Mouse (Mus musculus): Measurements from ENCODE around the gene Rnf214.
A peak's percentile ranks its signal among the peaks of the same experiment; 100 is the strongest.

The Rnf214 gene

DNA sequence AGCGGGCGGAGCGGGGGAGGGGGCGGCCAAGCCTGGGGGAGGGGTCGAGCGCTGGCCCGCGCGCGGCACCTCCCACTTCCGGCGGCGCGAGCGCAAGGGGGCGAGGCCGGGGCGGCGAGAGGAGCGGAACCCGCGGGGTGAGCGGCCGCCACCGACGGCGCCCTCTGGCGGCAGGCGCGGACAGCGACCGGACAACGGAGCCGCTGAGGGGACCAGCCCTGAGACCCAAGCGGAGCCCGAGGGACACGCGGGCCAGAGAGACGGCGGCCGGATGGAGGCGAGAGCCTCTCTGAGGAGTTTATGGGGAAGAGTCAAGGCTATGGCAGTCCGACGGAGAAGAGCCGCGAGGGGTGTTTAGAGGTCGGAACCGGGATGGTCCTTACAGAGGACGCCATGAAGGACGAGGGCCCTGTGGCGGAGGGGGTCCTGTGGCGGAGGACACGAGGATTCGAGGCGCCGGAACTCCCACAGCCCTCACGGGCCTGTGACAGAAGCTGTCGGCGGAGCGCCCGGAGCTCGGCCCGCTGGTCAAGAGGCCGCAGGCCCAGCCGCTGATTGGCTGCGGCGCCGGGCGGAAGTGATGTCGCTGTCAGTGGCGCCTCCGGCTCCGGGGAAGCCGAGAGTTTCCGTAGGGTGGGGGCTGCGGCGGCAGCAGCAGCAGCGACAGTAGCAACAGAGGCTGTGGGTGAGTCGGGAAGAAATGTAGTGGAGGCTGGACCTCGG is at the start of gene Rnf214, which contains the start of gene Pcsk7:
Rnf214 (minus strand) TSS at position 557 of the 723 bp plus-strand sequence.
Pcsk7 (plus strand) TSS at position 143 of the 723 bp plus-strand sequence.
- DNase-seq (ENCODE audit: low spot score), result peak; percentile 89

DNA sequence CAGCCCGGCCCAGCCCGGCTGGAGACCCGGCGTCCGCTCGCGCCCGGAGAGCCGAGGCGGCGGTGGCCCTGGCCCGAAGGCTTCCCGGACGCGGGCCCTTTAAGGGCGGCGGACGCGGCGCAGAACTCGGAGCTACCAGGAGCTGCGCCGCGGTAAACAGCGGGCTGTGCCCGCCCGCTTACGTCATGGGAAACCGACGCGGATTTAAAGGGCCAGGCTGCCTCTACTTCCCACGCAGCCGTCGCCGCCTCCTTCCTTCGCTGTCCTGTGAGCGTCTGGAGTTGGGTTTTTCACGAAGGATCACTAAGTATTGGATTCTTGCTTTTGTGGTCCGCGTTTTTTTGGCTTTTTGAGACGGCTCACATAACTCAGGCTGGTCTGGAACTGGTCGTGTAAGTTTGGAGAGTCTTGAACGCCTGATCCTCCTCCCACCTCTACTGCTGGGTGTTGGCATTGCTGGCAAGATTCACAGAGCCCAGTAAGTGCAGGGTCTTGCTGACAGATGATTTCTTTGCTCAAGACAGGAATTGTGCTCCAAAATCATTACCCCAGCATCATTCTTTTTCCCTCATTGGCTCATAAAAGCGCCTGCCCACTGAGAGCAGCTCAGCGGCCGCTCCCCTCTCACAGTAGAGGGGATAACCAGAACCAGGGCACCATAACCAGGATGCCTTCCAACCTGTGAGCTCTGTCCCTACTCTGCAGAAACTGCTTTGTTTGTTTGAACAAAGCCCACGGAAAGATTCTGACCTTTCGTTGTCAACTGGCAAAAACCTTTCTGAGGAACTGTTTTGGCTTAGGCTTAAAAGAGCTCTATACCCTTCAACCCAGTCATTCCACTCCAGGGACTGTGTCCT is 48.6 kb upstream of the Rnf214 start, which contains the start of gene Sidt2:
Sidt2 (minus strand) TSS at position 152 of the 857 bp plus-strand sequence.
- DNase-seq (ENCODE audit: low spot score), result peak; percentile 92

DNA sequence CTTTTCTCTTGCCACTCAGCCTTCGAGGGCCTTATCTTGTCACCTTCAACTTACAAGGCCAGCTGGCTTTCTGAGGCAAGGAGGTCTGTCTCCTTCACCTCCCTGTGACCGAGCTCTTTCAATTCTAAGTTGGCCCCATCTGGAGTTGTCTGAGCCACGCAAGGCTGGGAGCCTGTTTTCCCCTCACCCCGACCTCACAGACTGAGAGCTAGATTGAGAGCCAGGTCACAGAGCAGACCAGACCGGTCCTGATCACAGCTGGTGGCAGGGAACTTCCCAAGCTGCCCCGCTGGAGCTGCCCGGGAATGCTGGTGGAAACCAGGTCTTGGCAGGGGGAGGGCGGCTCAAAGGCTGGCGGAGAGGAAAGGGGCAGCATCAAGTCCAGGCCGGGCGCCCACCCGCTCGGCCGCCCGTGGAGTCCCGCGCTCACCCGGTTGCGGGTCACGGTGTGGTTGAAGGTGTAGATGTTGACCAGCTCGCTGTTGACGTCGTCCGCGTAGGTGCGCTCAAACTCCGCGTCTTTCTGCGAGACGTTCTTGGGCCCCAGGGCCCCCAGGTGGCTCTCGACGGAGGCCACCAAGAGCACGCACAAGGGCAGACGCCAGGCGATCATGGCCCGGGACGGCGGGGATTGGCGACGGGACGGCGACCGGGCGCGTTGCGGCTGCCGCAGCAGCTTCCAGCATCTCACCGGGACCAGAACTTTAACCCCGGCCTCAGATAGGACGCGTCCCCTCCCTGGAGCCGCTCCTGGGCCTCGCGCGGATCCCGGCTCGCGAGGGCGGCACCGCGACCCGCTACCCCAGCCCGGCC is 47.8 kb upstream of the Rnf214 start:
- DNase-seq (ENCODE audit: low spot score), result peak; percentile 51

DNA sequence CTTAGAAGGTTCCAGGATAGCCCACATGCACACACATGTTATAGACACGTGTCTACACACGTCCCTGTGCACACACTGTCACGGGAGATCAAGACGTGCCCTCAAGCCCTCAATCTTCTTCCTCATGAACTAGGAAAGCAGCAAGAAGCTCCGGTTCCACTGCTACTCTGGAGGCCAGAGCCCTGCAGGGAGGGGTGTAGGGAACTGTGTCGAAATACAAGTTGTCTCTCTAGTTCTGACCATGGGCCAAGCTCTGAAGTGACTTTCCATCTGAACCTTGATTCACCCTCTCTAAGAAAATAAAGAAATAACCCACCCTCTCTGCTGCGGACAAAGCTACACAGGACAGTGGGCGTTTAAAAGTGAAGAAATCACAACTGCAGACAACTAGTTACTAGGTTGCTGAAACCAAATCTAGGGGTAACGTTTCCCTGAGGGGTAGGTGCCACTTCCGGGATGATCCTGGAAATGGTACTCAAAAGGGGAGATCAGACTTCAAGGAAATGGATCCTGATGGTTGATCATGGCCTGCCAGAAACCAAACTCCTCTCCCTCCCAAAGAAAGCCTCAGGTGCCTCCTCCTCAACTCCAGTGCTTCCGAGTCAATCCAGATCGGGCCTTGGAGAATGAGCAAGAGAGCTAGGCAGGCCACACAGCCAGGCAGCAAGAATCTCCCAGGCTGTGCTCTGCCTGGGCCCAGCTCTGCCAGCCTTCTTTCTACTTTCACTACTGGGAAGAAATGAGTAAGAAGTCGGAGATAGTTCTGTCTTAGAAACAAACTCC is 47.0 kb upstream of the Rnf214 start:
- DNase-seq (ENCODE audit: low spot score), result no peak

DNA sequence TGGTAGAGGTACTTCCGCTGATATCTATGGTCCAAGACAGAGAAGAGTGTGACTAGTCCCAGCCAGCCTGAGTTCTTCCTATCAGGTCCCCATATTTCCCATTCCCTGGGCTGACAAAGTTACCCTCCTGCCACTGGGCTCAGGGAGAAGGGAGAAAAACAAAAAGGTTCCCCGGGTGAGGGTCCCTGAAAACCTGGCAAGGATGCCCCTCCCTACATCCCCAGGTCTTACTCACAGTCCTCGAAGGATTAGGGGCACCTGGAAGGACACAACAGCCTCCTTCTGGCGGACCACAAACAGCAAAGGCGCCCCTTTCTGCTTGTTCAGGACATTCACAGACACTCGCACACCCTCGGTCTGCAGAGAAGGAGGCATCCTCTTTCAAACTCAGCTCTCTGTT is 46.2 kb upstream of the Rnf214 start:
- no peak for DNase-seq (ENCODE audit: low spot score)

DNA sequence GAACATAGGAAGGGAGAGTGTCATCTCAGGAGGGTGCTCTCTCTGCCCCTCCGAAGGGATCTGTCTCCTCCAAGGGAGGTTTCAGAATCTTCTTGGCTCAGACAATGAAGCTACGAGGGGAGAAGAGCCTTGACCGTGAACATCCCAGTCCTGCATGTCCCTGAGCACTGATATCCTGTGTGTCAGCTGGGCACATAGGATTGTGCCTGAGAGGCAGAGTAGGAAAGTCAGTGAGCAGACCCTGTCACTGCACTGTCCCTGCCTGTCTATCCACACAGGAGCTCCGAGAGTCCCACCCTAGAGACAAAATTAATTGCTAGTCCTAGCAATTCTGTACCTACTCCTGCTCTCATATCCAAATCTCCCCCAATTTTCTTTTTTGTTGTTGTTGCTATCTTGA is 45.3 kb upstream of the Rnf214 start:
- DNase-seq (ENCODE audit: low spot score), result no peak

DNA sequence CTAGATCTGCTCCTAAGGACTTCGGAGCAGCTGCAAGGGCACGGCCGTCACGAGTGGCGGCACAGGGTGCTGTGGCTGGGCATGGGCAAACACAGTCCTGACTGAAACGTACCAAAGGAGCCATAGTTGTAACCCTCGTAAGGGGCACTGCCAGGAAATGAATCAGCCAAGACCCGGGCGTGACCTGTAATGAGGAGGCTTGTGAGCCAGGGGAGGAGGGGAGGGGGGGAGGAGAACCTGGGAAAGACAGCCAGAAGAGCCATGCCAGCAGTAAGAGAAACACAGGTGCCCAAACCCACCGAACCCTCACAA is 40.1 kb upstream of the Rnf214 start:
- DNase-seq (ENCODE audit: low spot score), result no peak

DNA sequence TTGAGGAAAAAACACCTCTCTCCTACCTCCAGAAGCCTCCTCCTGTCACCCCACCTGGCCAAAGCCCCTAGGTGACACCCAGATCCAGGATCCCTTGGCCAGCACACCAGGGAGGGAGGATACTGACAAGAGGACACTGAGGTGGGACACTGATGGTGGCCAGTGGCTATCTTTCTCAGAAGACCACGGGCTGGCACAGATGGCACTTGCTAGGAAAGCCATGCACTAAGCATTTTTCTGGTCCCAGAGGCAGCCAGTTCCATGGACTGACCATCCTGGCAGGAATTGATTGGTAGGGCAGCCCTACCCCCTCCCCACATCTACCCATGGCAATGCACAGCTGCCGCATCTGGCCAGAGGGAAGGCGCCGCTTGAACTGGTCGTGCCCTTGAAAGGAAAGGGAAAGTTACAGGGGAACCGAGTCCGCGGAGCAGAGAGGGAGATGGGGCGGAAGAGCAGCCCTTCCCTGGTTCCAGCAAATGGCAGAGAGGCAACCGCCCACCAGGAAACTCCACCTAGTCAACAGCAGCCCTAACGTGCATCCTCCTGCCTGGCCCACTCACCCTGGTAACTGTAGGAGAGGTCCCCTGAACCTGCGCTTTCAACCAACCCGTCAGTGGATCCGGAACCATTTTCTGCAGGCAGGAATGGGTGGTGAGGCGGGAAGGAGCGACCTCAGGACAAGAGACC is 39.6 kb upstream of the Rnf214 start:
- DNase-seq (ENCODE audit: low spot score), result no peak

DNA sequence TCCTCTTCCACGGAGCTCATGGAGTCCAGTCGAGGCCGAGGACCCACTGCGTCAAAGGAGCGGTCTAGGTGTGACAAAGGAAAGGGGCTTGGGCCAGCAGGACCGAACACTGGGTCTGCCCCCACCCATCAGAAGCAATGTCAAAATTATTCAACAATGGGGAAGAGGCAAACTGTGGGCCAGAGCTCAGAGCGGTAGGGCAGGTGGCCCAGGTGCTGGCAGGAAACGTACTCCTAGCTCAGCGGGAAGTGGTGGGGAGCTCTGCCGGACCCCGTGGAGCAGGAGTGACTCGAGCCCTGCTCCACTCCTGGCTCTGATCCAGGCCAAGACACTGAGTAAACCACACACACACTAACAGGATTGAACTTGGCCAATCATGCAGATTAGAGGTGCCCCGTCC is 39.0 kb upstream of the Rnf214 start:
- DNase-seq (ENCODE audit: low spot score), result no peak

DNA sequence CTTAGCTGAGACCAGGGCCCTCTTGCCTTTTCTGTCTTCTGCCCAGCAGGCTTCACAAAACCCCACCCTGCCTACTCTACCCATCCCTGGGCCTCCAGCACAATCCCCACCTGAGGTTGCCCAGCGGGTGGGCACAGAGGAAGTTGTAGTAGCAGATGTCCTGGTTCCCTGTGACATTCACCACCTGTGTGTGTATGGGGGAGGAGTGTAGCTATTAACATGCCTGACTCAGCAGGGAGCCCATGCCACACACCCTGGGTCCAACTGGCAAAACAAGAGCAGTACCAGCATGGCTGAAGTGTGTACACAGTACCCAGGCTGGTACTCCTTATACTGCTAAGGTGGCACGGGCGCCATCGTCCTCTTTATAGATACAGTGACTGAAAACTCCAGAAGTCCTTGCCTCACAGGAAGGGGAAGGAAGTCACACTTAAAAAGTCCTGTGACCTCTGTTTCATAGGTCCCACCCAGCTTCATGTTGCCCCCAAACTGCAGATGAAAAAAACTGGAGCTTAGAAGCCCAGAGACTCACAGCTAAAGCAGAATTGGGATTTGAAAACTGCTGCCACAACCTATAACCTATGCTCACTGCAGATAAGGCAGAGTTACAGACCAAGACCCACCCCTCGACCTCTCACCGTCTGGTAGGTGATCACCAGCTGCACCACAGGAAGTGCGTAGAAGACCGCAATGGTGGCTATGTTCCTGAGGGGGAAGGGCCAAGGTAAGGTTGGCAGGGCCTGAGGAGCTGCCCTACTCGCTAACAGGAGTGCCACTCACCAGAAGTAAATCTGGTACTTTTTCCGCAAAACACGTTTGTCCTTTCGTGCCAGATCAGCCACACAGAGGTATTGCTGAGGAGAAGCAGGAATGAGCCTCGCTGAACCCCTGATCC is 38.0 kb upstream of the Rnf214 start:
- no peak for DNase-seq (ENCODE audit: low spot score)

DNA sequence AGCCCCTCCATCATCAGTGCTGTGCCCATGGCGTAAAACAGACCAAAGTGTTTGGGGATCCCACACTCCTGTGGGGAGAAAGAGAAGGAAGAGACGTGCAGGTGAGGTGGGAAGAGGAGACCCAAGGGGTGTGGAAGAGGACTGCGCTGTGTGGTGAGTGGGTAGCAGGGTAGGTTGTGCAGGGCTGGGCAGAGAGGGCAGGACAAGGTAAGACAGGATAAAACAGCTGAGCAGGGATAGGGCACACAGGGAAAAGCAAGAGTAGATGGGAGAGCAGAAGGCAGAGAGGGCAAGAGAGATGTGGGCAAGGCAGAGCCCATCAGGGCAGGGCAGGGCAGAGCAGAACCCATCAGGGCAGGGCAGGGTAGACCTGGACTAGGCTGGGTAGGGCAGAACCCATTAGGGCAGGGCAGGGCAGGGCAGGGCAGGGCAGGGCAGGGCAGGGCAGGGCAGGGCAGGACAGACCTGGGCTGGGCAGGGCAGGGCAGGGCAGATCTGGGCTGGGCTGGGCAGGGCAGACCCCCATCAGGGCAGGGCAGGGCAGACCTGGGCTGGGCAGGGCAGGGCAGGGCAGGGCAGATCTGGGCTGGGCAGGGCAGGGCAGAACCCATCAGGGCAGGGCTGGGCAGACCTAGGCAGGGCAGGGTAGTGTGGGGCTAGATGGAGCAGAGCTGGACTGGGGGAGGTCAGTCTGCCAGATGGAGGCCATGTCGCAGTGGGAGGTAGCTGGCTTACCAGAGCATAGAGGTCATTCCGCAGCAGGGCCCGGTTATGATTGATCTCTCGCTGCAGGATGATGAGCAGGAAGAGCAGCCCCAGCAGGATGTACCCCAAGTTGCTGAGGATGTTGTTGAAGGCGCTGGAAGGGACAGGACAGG is 37.2 kb upstream of the Rnf214 start:
- DNase-seq (ENCODE audit: low spot score), result no peak

DNA sequence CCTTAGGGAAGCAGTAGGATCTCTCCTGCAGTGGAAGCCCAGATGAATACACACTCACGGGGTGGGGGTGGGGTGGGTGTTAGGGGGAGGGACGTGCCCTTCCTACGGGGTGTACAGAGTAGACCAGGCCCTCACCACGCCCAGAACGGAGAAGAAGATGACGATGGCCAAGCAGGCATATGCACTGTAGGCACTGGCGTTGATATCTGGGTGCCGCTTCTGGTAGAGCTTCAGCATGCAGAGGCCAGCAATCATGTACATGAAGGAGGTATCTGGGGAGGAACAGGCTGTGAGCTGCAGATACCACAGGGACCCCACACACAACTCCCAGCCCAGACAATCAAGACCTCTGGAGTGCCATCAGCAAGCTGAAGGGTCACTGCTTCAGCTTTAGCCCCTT is 36.2 kb upstream of the Rnf214 start:
- no peak for DNase-seq (ENCODE audit: low spot score)

DNA sequence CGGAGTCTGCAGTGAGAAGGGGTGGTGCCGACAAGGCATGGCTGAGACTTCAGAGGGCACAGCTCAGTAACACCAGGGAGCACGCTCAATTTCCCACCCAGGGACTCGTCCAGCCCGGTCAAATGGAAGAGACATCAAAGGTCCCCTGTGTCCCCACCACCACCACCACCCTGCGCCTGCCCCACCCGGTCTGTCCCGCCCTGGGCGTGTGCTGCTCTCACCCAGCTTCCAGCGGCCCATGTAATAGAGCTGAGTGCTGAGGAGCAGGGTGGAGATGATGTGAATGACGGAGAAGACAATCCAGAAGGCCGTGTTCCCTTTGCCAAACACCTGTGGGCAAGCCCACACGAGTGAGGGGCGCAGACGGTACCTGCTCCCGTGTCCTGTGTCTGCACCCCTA is 35.8 kb upstream of the Rnf214 start:
- DNase-seq (ENCODE audit: low spot score), result no peak

DNA sequence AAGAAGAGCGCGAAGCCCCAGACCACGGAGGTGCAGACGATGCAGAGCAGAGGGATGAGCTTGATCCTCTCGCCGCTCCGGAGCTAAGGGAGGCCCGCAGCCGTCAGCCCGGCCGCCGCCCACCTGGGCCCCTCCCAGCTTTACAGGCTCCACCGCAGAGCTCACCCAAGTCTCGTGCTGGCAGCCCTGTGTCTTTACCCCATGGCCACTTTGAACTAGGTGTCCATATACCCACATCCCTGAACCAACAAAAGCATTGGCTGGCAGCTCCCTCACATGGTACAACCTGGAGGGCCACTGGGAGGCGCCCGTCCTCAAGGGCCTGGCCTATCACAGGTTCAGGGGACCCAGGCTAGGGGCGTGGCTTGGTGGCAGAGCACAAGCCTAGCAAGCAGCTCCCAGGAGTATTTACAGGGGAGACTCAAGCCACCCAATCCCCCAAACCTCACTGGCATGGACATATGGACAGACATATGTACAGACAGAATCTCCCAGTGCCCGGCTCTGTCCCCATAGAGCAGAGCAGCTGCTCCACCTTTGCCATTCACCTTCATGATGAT is 34.7 kb upstream of the Rnf214 start:
- DNase-seq (ENCODE audit: low spot score), result peak; percentile 45

DNA sequence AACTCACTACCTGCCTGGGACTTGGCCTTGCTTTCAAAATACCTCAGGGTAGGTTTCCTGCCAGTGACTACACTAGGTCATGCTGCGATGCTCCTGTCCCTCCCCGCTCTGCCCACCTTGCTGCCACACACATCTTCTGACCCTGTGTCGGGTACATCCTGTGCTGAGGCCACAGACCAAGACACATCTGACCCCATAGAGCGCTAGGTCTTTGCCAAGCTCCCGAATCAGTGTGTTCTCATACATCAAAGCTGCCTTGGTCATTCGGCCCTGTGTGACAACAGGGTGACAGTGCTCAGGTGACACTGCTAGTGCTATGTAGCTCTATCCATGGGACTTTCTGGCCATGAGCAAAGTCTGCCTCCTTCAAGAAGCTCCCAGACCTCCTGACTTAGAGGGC is 33.1 kb upstream of the Rnf214 start:
- no peak for DNase-seq (ENCODE audit: low spot score)

DNA sequence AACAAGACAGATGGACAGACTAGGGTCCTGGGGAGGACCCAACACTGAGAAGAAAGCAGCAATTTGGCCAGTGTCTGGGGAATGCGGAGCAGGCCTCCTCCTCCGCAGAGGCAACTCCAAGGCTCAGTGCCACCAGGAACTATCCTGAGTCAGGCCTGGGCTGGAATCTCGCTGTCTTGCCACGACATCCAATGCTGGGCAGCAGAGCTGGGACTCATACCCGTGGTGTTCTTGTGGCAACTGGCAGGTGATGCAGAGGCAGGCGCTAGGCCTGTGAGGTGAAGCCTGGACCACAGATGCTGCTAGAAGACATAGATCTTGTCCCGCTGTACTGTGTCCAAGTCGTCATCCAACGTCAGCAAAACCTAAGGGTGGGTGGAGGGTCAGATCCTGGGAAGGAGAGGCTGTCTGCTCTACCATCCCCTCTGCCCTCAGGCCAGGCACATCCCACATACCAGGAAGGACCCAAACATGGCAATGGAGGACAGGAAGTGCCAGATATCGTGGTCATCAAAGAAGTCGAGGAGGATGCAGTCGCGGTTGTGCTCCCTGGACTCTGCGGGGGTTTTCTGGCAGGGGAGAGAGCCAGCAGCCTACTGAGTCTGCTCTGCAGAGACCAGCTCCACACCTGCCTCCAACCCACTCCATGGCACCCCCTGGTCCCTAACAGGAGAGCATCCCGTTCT is 32.4 kb upstream of the Rnf214 start:
- no peak for DNase-seq (ENCODE audit: low spot score)

DNA sequence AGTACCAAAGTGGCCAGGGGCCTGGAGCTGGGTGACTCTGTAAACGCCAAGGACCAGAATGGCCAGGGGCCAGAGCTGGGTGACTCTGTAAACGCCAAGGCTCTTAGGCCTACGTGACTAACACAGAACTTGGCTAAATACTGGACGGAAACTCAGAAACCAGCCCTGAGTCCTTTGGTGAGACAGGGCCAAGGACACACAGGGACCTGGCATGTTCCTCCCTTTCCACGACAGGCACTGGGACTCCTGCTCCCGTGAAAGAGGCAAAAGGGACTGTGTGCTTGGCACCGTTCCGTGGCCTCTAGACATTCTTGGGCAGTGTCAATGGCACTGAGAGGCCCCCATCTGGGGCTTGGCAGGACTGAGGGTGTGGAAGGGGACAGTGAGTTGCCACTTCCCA is 31.4 kb upstream of the Rnf214 start:
- DNase-seq (ENCODE audit: low spot score), result no peak

DNA sequence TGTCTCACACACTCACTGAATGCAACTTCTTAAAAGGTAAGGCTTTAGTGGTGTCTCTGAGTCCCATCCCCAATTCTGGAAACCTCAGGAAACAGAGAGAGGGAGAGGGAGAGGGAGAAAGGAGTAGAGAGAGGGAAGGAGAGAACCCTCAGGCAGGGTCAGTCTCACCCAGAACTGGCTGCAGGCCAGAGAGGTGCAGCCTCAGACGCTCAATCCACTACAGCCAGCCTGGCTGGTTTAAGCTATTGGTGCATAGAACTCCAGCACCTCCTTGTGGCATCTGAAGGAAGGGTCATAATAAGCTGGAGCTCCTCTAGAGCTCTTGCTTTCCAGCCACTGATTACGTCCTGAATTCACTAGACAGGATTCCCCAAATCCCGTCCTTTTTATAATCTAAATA is 30.2 kb upstream of the Rnf214 start:
- DNase-seq (ENCODE audit: low spot score), result peak; percentile 83

All from embryo, embryonic 10.5 days (tissue).